Mouse (Mus musculus) embryonic fibroblast, embryonic 13.5 days (primary cell): ENCODE results near the gene Fgd5.

Experiments
- CTCF ChIP-seq: IDR thresholded peaks from 2 replicates; pipeline ENCODE4 v1.5.1; 2011; ENCODE audit warnings: mild to moderate bottlenecking, control low read depth, low read length, moderate library complexity, borderline replicate concordance; ENCODE audit not compliant: insufficient read depth
- POLR2A ChIP-seq: IDR thresholded peaks from 2 replicates; pipeline ENCODE4 v1.6.1; 2011; ENCODE audit warnings: low read depth, mild to moderate bottlenecking, control low read depth, low read length, moderate library complexity

GRCm38 (mm10) chr6:92082756-92083155, 104.1 kb downstream of the Fgd5 start:
- no peak for TF ChIP-seq POLR2A
- TF ChIP-seq CTCF, result no peak
